Mouse (Mus musculus) C2C12 (cell line): ENCODE measurements around the gene Gnat1. TPM values are rescaled to one million over a fixed set of nuclear protein-coding genes. Genes with fewer than 3 reads are reported as not detected.

ENCODE experiments used
- H3K27me3 ChIP-seq: one replicate; pipeline ENCODE4 v1.6.1; 2011; ENCODE audit not compliant: control insufficient read depth, insufficient read depth, insufficient read length
- H3K36me3 ChIP-seq: one replicate; pipeline ENCODE4 v1.6.1; 2011; ENCODE audit not compliant: control insufficient read depth, insufficient read depth
- H3K4me3 ChIP-seq: one replicate; pipeline ENCODE4 v1.5.1; 2011; ENCODE audit warnings: mild to moderate bottlenecking, control low read depth; ENCODE audit not compliant: poor library complexity, insufficient read depth, severe bottlenecking
- H3K79me2 ChIP-seq: one replicate; pipeline ENCODE4 v1.6.1; 2011; ENCODE audit not compliant: control insufficient read depth, insufficient read depth
- H3K79me3 ChIP-seq: one replicate; pipeline ENCODE4 v1.6.1; 2011; ENCODE audit warnings: low read depth, control low read depth
- H3ac ChIP-seq: one replicate; pipeline ENCODE3; 2011; ENCODE audit warnings: low read depth; ENCODE audit not compliant: control insufficient read depth, insufficient read length
- CEBPB ChIP-seq: IDR thresholded peaks from one replicate; pipeline ENCODE4 v1.6.1; 2011; ENCODE audit warnings: low read depth, mild to moderate bottlenecking, control low read depth, moderate library complexity
- CTCF ChIP-seq: IDR thresholded peaks from one replicate; pipeline ENCODE4 v1.5.1; 2011; ENCODE audit not compliant: control insufficient read depth, insufficient read depth, insufficient read length
- FOSL1 ChIP-seq: IDR thresholded peaks from one replicate; pipeline ENCODE4 v1.8.0; 2011; ENCODE audit warnings: mild to moderate bottlenecking, low read length; ENCODE audit not compliant: poor library complexity, insufficient read depth, severe bottlenecking
- MAX ChIP-seq: IDR thresholded peaks from one replicate; pipeline ENCODE4 v1.6.1; 2011; ENCODE audit warnings: mild to moderate bottlenecking, control low read depth
- MYOD1 ChIP-seq: IDR thresholded peaks from one replicate; pipeline ENCODE4 v1.6.1; 2011; ENCODE audit warnings: low read depth; ENCODE audit not compliant: control insufficient read depth, insufficient read length
- MYOG ChIP-seq: IDR thresholded peaks from one replicate; pipeline ENCODE4 v1.6.1; 2011; ENCODE audit not compliant: control insufficient read depth, insufficient read length; ENCODE audit errors: extremely low read depth
- USF1 ChIP-seq: IDR thresholded peaks from one replicate; pipeline ENCODE4 v1.6.1; 2011; ENCODE audit warnings: low read depth, mild to moderate bottlenecking, control low read depth, moderate library complexity
- polyA plus RNA-seq: library from polyadenylated mRNA; unstranded; fragments of >200 nt; fragmentation: generic; extraction: Trizol; gene quantifications from one replicate; pipeline ENCODE4 v1.2.1, GENCODE M21; 2012; ENCODE audit warnings: missing spikeins

Gene Gnat1
- polyA plus RNA-seq, 1 experiment, result 0.01 TPM

DNA sequence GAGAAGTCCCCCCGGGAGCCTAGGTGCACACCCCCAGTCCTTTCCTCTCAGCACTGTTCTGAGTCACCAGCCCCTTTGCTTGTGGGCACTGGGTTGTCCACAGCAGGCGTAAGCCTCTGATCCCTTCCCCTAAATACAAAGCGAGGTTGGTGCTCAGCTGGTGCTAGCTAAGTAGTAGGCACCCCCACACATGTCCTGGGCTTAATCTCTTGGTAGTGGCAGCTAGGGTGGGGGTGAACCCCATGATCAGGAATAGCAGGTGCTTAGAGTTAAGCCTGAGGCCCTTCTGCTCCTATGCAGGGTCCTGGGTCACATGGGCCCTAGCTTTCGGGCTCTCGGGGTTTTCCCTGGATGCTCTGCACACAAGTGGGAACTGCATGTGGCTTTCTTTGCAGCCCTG lies 22.4 kb downstream of the Gnat1 start:
- Histone ChIP-seq H3K79me2 (no peaks in the 10 kb centered on the region), H3K27me3 (peaks cover 54% of the 10 kb centered on the region), H3K79me3 (no peaks in the 10 kb centered on the region), H3K36me3 (no peaks in the 10 kb centered on the region), H3ac (no peak overlapping the region), H3K4me3 (no peak overlapping the region)
- TF ChIP-seq MYOD1, result no peak
- TF ChIP-seq USF1, result no peak
- no peak for TF ChIP-seq MAX

DNA sequence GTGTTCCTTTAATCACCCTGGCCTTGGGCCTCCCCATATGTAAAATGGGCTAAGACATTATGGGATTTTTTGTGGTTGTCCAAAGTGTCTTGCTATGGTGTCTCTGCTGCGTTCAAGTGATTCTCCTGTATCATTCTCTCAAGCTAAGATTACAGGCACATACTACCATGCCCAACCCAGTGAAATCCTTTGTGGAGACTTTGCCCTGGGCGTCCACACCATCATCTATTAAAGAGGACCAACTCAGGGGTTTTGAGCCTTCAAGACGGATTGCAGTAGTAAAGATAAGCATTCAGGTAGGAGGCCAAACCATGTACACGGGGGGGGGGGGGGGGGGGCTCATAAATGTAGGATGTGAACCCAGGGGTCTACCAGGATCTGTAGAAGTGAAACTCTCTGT lies 24.9 kb downstream of the Gnat1 start:
- TF ChIP-seq CTCF (no peak), FOSL1 (no peak), USF1 (no peak), CEBPB (no peak), MYOD1 (no peak), MYOG (no peak), MAX (no peak)
- Histone ChIP-seq H3K79me3 (no peaks in the 10 kb centered on the region), H3K36me3 (no peaks in the 10 kb centered on the region), H3K79me2 (no peaks in the 10 kb centered on the region), H3ac (no peak overlapping the region), H3K27me3 (peaks cover 43% of the 10 kb centered on the region), H3K4me3 (no peak overlapping the region)

DNA sequence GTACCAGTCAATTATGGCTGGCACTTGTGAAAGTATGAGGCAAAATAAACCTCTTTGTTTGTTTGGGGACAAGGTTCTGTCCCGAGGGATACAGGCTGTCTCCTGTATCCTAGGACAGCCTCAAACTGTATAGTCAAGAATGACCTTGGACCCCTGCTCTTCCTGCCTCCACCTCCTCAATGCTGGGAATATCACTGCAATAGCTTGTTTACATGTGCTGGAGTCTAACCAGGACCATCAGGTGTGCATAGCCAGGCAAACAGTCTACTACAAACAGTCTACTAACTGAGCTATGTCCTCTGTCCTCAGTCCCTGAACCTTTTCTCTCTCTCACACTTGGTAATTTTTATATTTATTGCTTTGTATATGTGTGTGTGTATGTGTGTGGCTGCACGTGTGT lies 26.0 kb downstream of the Gnat1 start:
- Histone ChIP-seq H3K79me3 (no peaks in the 10 kb centered on the region), H3K36me3 (no peaks in the 10 kb centered on the region), H3K79me2 (no peaks in the 10 kb centered on the region), H3K27me3 (peaks cover 32% of the 10 kb centered on the region), H3ac (no peak overlapping the region), H3K4me3 (no peak overlapping the region)
- TF ChIP-seq MAX (no peak), USF1 (no peak), CTCF (no peak), CEBPB (no peak)

DNA sequence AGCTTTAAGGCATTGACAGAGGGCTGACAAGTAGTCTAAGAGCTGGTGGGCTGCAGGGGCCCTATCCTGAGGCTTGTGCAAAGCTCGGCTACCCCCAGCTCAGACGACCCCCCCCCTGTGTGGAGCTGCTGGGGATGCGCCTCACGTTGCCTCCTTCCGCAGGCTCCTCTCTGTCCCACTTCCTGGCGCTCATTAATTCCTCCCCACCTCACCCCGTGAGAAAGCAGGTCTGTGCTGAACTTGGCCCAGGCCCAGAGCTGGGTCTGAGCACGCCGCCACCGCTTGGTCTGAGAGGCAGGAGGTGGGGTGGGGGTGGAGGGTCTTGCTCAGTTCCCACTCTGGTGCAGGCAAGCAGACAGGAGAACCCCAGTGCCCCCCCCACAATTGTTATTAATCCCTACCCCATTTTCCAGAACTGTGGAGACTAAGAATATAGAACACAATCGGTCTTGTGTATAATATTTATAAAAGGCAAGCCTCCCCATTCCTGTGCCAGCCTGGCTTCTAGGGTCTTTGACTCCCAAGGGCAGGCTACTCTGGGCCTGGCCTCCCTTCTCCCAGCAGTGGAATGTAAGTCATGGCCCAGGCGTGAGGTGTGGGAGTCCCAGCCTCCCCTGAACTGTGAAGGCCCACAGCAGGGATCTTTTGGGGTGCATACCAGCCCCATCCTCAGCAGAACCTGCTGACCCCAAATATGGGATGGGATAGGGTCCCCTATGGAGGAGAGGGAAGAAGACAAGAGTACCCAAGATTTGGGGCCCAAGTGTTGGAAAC lies 28.6 kb downstream of the Gnat1 start:
- H3K27me3 ChIP-seq, result peaks cover 14% of the 10 kb centered on the region
- H3K79me2 ChIP-seq, result no peaks in the 10 kb centered on the region
- no peak overlapping the region for H3K4me3 ChIP-seq
- no peak overlapping the region for H3ac ChIP-seq
- TF ChIP-seq CEBPB (no peak), MYOD1 (no peak), FOSL1 (no peak), USF1 (no peak), CTCF (no peak), MYOG (no peak), MAX (no peak)
- H3K79me3 ChIP-seq, result no peaks in the 10 kb centered on the region
- H3K36me3 ChIP-seq, result no peaks in the 10 kb centered on the region

DNA sequence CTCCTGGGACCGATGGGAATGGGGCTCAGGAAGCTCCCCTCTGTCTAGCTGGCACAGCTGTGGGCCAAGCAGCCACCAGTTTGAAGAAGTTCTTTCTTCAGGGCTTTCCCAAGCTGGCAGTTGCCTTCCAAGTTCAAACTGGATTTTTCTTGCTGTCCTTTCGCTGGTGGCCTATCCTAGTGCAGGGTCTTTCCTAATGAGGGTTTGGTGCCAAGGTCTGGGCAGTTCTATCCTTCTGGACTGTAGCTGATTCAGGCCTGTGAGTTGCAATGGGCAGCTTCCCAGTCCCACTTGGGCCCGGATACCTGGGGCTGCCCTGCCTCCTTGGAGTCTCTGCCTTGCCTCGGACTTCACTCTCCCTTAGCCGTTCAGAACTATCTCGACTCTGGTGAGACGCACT lies 29.3 kb downstream of the Gnat1 start:
- H3K4me3 ChIP-seq, result no peak overlapping the region
- H3K27me3 ChIP-seq, result peaks cover 8% of the 10 kb centered on the region
- H3K36me3 ChIP-seq, result no peaks in the 10 kb centered on the region
- H3K79me2 ChIP-seq, result no peaks in the 10 kb centered on the region
- no peaks in the 10 kb centered on the region for H3K79me3 ChIP-seq
- TF ChIP-seq USF1 (no peak), CTCF (no peak), MYOD1 (no peak), MYOG (no peak), FOSL1 (no peak), MAX (no peak), CEBPB (no peak)
- no peak overlapping the region for H3ac ChIP-seq

DNA sequence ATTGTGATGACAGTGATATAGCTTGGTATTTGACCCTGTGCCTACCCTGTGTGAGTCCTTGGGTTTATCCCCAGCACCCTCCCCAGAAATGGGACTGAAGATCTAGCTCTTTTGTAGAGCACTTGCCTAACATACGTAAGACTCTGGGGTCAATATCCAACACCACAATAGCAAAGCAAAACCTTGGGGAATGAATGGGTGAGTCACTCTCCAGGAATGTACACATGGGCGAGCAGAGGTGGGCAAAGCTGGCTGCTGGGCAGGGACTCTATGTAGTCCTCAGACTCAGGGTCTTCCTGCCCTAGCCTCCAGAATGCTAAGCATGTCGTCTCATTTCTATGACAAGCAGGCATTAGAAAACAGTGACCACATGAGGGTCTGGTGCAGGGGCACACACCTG lies 30.7 kb downstream of the Gnat1 start:
- no peak overlapping the region for H3ac ChIP-seq
- no peak overlapping the region for H3K4me3 ChIP-seq
- H3K27me3 ChIP-seq, result peaks cover 3% of the 10 kb centered on the region
- H3K36me3 ChIP-seq, result no peaks in the 10 kb centered on the region
- no peak for TF ChIP-seq USF1
- no peak for TF ChIP-seq MAX
- no peaks in the 10 kb centered on the region for H3K79me3 ChIP-seq
- no peaks in the 10 kb centered on the region for H3K79me2 ChIP-seq
